Mouse (Mus musculus) myocyte (in vitro differentiated cells): Measurements from ENCODE around the gene Bend5. TPM values are rescaled to one million over a fixed set of nuclear protein-coding genes. Genes with fewer than 3 reads are reported as not detected.

Source experiments
- H3K27me3 ChIP-seq: one replicate; pipeline ENCODE4 v1.6.1; 2011; ENCODE audit not compliant: control insufficient read depth, insufficient read depth, insufficient read length
- H3K36me3 ChIP-seq: one replicate; pipeline ENCODE4 v1.6.1; 2011; ENCODE audit not compliant: control insufficient read depth, insufficient read depth
- H3K4me2 ChIP-seq: one replicate; pipeline ENCODE4 v1.6.1; 2011; ENCODE audit warnings: low read depth, control low read depth
- H3K4me3 ChIP-seq: one replicate; pipeline ENCODE4 v1.5.1; 2011; ENCODE audit warnings: mild to moderate bottlenecking, control low read depth, moderate library complexity
- H3K79me2 ChIP-seq: one replicate; pipeline ENCODE4 v1.6.1; 2011; ENCODE audit not compliant: control insufficient read depth, insufficient read depth
- H3ac ChIP-seq: one replicate; pipeline ENCODE4 v1.6.1; 2011; ENCODE audit not compliant: control insufficient read depth, insufficient read length
- CEBPB ChIP-seq: IDR thresholded peaks from 2 replicates; pipeline ENCODE4 v1.6.1; 2011; ENCODE audit warnings: mild to moderate bottlenecking, moderate library complexity; ENCODE audit not compliant: poor library complexity, insufficient read depth, severe bottlenecking
- E2F4 ChIP-seq: IDR thresholded peaks from one replicate; pipeline ENCODE4 v1.6.1; 2011; ENCODE audit warnings: mild to moderate bottlenecking, control low read depth, moderate library complexity; ENCODE audit not compliant: insufficient read depth
- MAX ChIP-seq: IDR thresholded peaks from one replicate; pipeline ENCODE4 v1.6.1; 2011; ENCODE audit warnings: low read depth, mild to moderate bottlenecking, control low read depth
- MYOD1 ChIP-seq, 3 experiments: IDR thresholded peaks; one replicate each; pipeline ENCODE4 v1.6.1; 2011; ENCODE audit warnings: control low read depth in 2 of 3, low read depth in 2 of 3, mild to moderate bottlenecking in 2 of 3, moderate library complexity in 1 of 3; ENCODE audit not compliant: insufficient read length in 2 of 3, control insufficient read depth in 1 of 3
- MYOG ChIP-seq, 3 experiments: IDR thresholded peaks; one replicate each; pipeline ENCODE4 v1.6.1; 2011; ENCODE audit warnings: control low read depth in 2 of 3, low read depth in 2 of 3, mild to moderate bottlenecking in 2 of 3; ENCODE audit not compliant: insufficient read length in 2 of 3, control insufficient read depth in 1 of 3, insufficient read depth in 1 of 3
- POLR2A ChIP-seq: IDR thresholded peaks from one replicate; pipeline ENCODE4 v1.6.1; 2011; ENCODE audit warnings: low read depth, mild to moderate bottlenecking, control low read depth, moderate library complexity; ENCODE audit not compliant: insufficient read length
- POLR2AphosphoS2 ChIP-seq: IDR thresholded peaks from one replicate; pipeline ENCODE4 v1.6.1; 2011; ENCODE audit warnings: low read depth, control low read depth; ENCODE audit not compliant: insufficient read length
- REST ChIP-seq: IDR thresholded peaks from one replicate; pipeline ENCODE4 v1.6.1; 2011; ENCODE audit warnings: mild to moderate bottlenecking, control low read depth, moderate library complexity; ENCODE audit not compliant: insufficient read depth, insufficient read length
- SRF ChIP-seq: IDR thresholded peaks from one replicate; pipeline ENCODE4 v1.6.1; 2011; ENCODE audit warnings: low read depth; ENCODE audit not compliant: control insufficient read depth, insufficient read length
- TCF12 ChIP-seq: IDR thresholded peaks from one replicate; pipeline ENCODE4 v1.6.1; 2011; ENCODE audit warnings: mild to moderate bottlenecking, control low read depth; ENCODE audit not compliant: poor library complexity, insufficient read depth, severe bottlenecking
- TCF3 ChIP-seq: IDR thresholded peaks from one replicate; pipeline ENCODE4 v1.6.1; 2011; ENCODE audit warnings: low read depth, control low read depth; ENCODE audit not compliant: insufficient read length
- USF1 ChIP-seq: IDR thresholded peaks from one replicate; pipeline ENCODE4 v1.6.1; 2011; ENCODE audit warnings: low read depth, mild to moderate bottlenecking, control low read depth, moderate library complexity
- polyA plus RNA-seq: library from polyadenylated mRNA; unstranded; fragments of >200 nt; fragmentation: generic; extraction: Trizol; gene quantifications from one replicate; pipeline ENCODE4 v1.2.1, GENCODE M21; 2012; ENCODE audit warnings: missing spikeins

The Bend5 gene
- not detected for polyA plus RNA-seq

GRCm38 (mm10) chr4:111414818-111415488 lies at the start of gene Bend5:
Gene Bend5, plus strand, starts transcription at chr4:111415006.
- no peaks in the 10 kb centered on the region for H3K79me2 ChIP-seq
- H3K4me3 ChIP-seq: no peak within 1 kb of the TSS
- TF ChIP-seq MYOD1 (IDR thresholded peaks at IDR 0.05; ENCODE audit: control insufficient read depth in 1 of 3, insufficient read length in 2 of 3, low read depth in 2 of 3): no peak
- no peak for TF ChIP-seq TCF12
- TF ChIP-seq E2F4: no peak
- no peak for TF ChIP-seq TCF3
- no peak for TF ChIP-seq MYOG (IDR thresholded peaks at IDR 0.05; ENCODE audit: control insufficient read depth in 1 of 3, insufficient read depth in 1 of 3, insufficient read length in 2 of 3, low read depth in 2 of 3)
- TF ChIP-seq CEBPB: no peak
- no peak for TF ChIP-seq USF1
- TF ChIP-seq POLR2AphosphoS2: no peak
- no peak for TF ChIP-seq REST
- no peak for TF ChIP-seq MAX
- H3K27me3 ChIP-seq: no peaks in the 10 kb centered on the region
- H3ac ChIP-seq: no peak within 1 kb of the TSS
- H3K36me3 ChIP-seq: no peaks in the 10 kb centered on the region
- H3K4me2 ChIP-seq: no peak within 1 kb of the TSS

GRCm38 (mm10) chr4:111367771-111368170 lies 47.0 kb upstream of the Bend5 start:
- Histone ChIP-seq H3K79me2 (no peaks in the 10 kb centered on the region), H3ac (no peak overlapping the region), H3K36me3 (no peaks in the 10 kb centered on the region), H3K4me3 (no peak overlapping the region), H3K4me2 (no peak overlapping the region), H3K27me3 (no peaks in the 10 kb centered on the region)
- no peak for TF ChIP-seq MAX
- no peak for TF ChIP-seq POLR2AphosphoS2
- no peak for TF ChIP-seq REST

- TF ChIP-seq USF1 (no peak), MYOG (IDR thresholded peaks at IDR 0.05; ENCODE audit: control insufficient read depth in 1 of 3, insufficient read depth in 1 of 3, insufficient read length in 2 of 3, low read depth in 2 of 3) (no peak), E2F4 (no peak), REST (no peak), SRF (no peak), MAX (no peak), POLR2AphosphoS2 (no peak), MYOD1 (IDR thresholded peaks at IDR 0.05; ENCODE audit: control insufficient read depth in 1 of 3, insufficient read length in 2 of 3, low read depth in 2 of 3) (no peak), POLR2A (no peak)
- no peaks in the 10 kb centered on the region for H3K36me3 ChIP-seq
- H3K79me2 ChIP-seq: no peaks in the 10 kb centered on the region
- no peak overlapping the region for H3K4me3 ChIP-seq
- H3ac ChIP-seq: no peak overlapping the region
- H3K4me2 ChIP-seq: no peak overlapping the region
- no peaks in the 10 kb centered on the region for H3K27me3 ChIP-seq
Observed at GRCm38 (mm10) chr4:111377159-111377558, 37.6 kb upstream of the Bend5 start.

GRCm38 (mm10) chr4:111378071-111378470 lies 36.7 kb upstream of the Bend5 start:
- Histone ChIP-seq H3K4me2 (no peak overlapping the region), H3K36me3 (no peaks in the 10 kb centered on the region), H3ac (no peak overlapping the region), H3K27me3 (no peaks in the 10 kb centered on the region), H3K4me3 (no peak overlapping the region), H3K79me2 (no peaks in the 10 kb centered on the region)
- TF ChIP-seq POLR2A: no peak

GRCm38 (mm10) chr4:111383101-111383500 lies 31.7 kb upstream of the Bend5 start:
- no peak overlapping the region for H3K4me3 ChIP-seq
- TF ChIP-seq REST (no peak), TCF3 (no peak), POLR2AphosphoS2 (no peak), POLR2A (no peak), CEBPB (no peak), SRF (no peak), TCF12 (no peak), MYOD1 (IDR thresholded peaks at IDR 0.05; ENCODE audit: control insufficient read depth in 1 of 3, insufficient read length in 2 of 3, low read depth in 2 of 3) (no peak), E2F4 (no peak), MYOG (IDR thresholded peaks at IDR 0.05; ENCODE audit: control insufficient read depth in 1 of 3, insufficient read depth in 1 of 3, insufficient read length in 2 of 3, low read depth in 2 of 3) (no peak), USF1 (no peak), MAX (no peak)
- H3K27me3 ChIP-seq: no peaks in the 10 kb centered on the region
- H3ac ChIP-seq: no peak overlapping the region
- no peak overlapping the region for H3K4me2 ChIP-seq
- H3K79me2 ChIP-seq: no peaks in the 10 kb centered on the region
- no peaks in the 10 kb centered on the region for H3K36me3 ChIP-seq
